Mouse (Mus musculus): ENCODE measurements around the gene Pglyrp2.
A peak's percentile ranks its signal among the peaks of the same experiment; 100 is the strongest.

The Pglyrp2 gene

DNA sequence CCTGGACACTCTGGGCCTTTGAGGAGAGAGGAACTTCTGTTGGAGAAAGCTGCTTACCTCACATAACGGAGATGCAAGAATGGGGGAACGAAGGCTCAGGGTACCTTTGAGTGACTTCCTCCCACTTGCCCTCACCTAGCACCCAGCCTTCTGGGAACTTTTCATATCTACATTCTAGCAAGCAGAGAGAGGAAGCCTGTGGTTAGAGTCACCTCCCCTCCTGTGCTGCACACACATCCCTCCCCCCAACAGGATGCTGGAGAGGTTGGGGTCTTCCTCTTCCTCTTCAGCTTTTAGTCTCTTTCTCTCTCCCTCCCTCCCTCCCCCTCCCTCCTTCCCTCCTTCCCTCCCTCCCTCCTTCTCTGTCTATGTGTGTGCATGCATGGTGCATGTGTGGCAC is at the start of gene Pglyrp2:
TSS of gene Pglyrp2 (minus strand) at position 134 of the 400 bp plus-strand sequence.
- DNase-seq (ENCODE audit: low spot score in 2 of 2), result no peak

DNA sequence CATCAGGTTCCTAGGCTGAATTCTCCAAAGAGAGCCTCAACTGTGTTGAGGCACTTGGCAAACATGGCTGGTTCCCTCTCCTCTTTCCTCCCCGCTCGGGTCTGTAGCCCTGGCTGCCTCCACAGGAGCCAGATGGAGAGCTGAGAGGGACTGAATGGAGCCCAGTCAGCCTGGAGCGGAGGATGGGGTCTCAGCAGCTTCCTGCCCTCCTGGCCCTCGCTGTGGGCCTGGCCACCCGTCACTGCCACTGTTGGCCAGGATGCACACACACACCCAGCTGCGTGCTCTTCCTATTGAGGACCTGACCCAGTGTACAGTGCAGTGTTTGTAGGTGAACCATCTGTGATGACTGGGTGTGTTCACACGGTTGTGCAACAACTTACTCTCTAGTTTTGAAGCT is 48.2 kb upstream of the Pglyrp2 start:
- DNase-seq (ENCODE audit: low spot score in 2 of 2), result no peak

DNA sequence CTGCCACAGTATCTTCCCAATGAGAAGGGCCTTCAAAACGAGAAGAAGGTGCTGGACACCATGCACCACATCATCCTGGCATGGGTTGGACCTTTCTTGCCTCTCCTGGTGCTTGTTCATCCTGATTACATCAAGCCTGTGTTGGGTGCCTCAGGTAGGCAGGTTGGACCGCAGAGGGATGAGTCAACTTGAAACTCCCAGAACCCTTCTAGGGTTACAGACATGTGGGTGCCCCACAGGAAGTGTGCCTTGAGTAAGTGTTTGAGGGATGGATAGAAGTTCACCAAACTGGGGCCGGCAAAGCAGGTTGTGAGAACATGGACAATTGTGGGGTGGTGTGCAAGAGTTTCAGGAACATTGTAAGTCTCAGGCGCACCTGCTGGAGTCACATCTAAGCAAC is 46.8 kb upstream of the Pglyrp2 start:
- no peak for DNase-seq (ENCODE audit: low spot score in 2 of 2)

DNA sequence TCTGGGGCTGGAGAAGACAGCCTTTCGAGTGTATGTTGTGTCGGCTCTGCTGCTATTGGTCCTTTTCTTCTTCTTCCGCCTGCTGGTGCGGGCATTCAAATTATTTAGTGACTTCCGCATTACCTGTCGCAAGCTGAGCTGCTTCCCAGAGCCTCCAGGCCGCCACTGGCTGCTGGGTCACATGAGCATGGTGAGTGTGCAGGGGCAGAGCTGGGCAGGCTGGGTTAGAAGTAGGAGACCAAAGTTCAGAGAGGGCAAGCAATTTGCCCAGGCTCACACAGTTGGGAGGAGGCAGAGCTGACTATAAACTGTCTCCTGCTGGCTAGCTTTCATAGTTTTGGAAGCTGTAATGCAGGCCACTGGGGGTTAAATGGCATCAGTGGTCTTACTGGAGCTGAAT is 44.5 kb upstream of the Pglyrp2 start:
- DNase-seq (ENCODE audit: low spot score in 2 of 2), result no peak

DNA sequence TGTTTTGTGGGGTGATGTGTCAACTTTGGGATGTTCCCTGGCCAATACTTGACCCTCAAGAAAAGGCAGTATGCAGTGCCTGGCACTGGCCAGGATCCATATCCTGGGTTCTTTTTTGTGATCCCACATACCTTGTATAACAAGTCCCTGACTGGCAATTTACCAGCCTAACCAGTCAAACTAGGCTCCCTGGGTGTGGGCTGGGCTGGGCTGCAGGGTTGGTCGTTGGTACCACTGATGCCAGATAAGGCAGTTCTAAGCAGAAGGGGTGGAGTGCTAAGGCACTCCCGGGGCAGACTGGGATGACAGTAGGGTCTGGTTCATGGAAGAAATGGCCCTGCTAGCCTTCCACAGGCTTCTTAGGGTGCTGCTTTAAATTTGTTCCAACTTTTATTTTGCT is 31.0 kb upstream of the Pglyrp2 start:
- DNase-seq (ENCODE audit: low spot score in 2 of 2), result peak in 1 of 2 experiments; percentile 45

DNA sequence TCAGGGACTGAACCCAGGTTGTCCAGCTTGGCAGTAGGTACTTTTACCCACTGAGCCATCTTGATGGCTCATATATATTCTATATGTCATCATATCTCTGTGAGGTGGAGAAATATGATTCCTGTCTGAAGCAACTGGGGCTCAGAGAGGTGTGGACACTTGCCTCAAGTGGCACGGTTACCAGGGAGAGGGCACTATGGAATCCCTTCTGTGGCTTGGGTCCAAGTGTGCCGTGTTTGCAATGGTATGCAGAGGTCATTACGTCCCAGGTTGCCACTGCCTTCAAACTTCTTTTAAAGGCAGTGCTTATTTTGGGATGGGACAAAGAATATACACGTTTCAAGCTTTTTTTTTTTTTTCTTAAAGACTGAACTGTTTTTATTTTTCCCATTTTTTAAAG is 30.2 kb upstream of the Pglyrp2 start:
- no peak for DNase-seq (ENCODE audit: low spot score in 2 of 2)

DNA sequence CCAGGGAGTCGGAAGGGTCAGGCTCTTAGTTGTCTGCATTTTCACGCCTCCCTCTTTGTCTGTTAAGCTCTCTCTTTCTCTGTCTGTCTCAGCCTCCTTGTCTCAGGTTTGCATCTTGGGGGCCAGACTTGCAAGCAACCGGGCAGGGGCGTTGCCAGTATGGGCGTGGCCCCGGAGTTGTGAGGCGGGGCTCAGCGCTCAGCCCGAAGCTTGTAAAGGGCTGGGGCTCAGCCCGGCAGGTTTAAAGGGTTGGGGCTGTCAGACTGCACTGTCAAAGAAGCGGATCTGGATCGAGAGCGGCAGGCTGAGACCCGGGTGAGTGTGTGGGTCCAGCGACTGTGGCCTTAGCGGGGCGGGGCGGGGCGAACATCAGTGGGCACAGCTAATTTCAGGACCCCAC is 28.5 kb upstream of the Pglyrp2 start, which contains the start of gene Cyp4f39:
TSS of gene Cyp4f39 (plus strand) at position 242 of the 400 bp plus-strand sequence.
- DNase-seq (ENCODE audit: low spot score in 2 of 2), result peak; percentile 56 to 75

DNA sequence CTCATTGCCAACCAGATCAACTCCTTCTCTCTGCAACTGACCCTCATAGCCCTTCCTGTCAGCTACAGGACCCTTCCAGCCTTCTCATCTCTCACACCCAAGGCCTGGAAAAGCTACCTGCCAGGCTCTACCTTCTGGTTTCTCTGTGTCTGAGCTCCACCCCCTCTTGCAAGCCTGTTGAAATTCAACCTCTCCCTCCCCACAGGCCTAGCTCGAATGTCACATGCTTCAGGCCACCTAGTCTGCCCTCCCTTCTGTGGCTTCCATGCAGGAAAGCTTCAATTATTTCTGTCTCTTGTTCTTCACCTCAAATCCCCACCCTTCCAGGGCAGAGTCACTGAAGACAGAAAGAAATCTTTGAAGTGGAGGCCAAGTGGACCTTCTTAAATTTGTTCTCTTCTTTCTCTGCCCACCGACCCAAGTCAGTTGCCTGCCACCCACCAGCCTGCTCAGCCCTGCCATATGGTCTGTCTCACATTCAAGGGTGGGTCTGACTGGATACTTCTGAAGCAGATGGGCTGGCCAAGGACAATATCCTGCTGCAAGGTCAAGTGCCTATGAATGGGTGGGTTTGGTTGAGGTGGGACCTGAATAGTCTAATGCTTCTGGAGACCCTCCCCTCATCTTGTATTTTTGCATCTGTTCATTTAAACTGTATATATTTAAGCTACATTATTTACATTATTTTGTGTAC is 27.0 kb upstream of the Pglyrp2 start:
- DNase-seq (ENCODE audit: low spot score in 2 of 2), result no peak

DNA sequence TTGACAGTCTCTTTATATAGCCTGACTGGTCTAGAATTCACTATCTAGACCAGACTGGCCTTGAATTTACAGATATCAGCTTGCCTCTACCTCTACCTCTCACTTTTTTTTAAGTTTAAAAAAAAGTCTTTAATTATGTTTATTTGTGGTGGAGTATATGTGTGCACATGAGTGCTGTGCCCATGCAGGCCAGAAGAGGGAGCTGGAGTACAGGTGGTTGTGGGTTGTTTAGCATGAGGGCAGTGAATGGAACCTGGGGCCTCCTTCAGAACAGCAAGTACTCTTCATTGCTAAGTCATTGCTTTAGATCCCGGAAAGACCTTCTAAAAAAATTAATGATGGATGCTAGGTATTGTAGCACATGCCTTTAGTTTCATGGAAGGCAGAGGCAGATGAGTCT is 25.1 kb upstream of the Pglyrp2 start:
- no peak for DNase-seq (ENCODE audit: low spot score in 2 of 2)

DNA sequence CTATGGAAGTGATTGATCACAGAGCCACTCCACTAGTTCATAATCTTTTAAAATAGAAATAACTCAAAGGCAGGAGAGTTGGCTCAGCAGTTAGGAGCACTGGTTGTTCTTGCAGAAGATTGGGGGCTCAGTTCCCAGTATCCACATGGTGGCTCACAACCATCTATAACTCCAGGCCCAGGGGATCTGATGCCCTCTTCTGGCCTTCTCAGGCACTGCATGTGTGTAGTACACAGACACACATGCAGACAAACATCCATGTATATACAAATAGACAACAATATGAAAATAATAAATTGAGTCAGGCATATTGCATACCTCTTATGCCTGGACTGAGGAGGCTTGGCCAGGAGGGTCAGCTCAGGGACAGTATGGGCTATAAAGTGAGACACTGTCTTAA is 23.2 kb upstream of the Pglyrp2 start:
- DNase-seq (ENCODE audit: low spot score in 2 of 2), result no peak

DNA sequence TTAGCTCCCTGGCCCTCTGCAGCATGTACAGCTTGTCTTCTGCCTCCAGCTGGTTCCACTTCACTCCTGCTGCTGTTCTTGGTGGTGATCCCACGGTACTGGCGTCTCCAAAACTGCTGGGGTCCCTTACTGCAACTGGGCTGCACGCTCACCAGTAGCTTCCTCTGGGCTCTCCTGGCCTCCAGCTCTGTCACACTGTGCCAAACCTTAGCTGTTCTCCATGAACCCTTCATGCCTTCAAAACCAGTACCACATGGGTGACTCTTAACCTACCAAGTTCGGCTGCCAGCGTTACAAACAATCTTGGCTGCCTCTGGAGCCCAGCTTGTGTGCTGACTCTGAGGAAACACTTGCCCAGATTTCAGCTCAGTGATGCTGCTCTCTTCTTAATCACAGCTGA is 21.0 kb upstream of the Pglyrp2 start:
- no peak for DNase-seq (ENCODE audit: low spot score in 2 of 2)

DNA sequence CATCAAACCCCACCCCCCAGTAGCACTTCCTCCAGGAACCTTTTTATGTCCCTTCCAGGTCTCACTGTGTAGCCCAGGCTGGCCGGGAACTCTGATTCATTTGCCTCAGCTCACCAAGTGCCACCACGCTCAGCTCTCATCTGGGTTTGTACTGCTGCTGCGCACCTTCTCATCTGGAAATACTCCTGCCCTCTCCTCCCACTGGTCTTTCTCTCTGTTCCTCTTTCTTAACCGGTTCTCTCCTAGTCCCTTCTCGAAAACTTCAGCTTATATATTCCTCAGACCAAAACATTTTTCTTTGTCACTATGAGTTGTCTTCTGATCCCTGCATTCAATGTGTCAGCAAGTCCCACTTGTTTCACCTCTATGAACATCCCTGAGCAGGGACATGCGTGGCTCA is 19.3 kb upstream of the Pglyrp2 start:
- no peak for DNase-seq (ENCODE audit: low spot score in 2 of 2)

DNA sequence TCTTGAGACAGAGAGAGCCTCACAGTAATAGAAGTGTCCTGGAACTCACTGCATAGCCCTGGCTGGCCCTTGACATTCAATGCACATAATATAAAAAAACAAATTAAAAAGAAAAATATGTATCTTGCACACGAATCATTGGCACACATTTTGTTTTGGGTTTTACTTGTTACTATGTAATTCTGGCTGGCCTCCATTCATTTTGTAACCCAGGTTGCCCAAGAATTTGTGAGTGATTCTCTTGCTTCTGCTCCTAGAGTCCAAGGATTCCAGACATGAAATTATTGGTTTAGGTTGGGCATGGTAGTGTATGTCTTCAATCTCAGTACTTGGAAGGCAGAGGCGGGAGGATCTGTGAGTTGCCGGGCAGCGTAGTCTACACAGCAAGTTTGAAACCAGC is 13.1 kb upstream of the Pglyrp2 start:
- no peak for DNase-seq (ENCODE audit: low spot score in 2 of 2)

DNA sequence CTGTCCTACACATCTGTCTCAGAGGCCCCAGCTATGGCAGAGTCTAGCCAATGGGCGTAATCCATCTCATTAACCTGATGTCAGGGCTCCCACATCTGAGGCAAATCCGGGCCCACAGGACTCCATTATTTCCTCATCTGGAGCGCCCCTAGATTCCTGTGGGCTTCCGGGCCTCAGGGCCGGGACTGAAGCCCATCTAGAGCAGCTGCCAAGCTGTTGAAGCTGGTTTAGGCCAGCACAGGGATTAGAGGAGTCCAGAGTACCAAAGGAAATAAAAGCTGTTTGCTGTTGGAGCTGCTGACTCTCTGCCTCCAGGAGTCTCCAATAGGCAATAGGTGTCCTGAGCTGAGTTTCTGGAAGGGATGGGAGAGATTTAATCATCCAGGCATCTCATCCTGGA is 11.2 kb upstream of the Pglyrp2 start:
- DNase-seq (ENCODE audit: low spot score in 2 of 2), result no peak

DNA sequence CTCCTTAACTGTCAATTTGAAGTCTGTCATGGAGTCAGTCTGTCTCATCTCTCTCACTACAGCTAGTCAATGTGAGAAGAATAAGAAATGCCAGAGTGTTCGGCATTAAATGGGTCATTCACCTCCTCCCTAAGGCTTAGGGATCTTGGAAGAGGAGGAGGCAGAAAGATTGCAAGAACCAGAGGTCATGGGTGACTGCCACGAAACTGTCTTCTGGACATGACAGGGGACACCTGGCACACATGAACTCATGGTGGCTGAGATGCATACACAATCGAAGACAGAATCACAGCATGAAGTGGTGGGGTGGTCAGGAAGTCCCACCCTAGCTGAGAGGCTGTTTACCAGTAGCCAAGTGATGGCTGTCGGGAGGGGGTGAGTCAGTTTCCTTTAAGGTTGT is 10.4 kb upstream of the Pglyrp2 start:
- no peak for DNase-seq (ENCODE audit: low spot score in 2 of 2)

DNA sequence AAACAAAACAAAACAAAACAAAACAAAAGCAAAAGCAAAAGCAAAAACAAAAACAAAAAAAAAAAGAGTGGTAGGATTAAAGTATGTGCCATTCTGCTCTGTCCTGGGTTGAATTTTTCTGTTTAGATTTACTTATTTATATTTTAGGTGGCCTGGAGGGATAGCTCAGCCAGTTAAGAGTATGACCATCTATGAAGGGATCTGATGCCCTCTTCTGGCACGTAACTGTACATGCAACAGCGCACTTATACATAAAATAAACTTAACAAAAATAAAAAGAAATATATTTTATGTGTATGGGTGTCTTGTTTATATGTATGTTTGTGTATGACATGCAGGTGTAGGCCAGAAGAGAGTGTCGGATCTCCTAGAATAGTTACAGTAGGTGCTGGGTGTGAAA is 8.0 kb upstream of the Pglyrp2 start:
- no peak for DNase-seq (ENCODE audit: low spot score in 2 of 2)

DNA sequence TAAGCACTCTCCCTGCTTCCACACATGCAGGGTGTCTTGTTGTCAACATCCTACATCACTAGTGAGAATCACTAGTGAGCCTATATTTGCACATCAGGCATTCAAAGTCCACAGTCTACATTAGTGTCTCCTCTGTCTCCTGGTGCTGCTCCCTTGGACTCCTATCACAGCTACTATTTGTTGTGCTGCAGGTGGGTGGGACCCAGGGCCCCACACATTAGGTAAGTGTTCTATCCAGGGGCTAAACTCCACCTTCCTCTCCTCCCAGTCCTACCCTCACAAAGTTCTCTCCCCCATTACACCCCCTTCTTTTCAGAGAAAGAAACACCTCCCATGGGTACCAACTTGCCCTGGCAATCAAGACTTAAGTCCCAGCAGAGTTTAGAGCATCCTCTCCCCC is 2.6 kb upstream of the Pglyrp2 start:
- no peak for DNase-seq (ENCODE audit: low spot score in 2 of 2)

DNA sequence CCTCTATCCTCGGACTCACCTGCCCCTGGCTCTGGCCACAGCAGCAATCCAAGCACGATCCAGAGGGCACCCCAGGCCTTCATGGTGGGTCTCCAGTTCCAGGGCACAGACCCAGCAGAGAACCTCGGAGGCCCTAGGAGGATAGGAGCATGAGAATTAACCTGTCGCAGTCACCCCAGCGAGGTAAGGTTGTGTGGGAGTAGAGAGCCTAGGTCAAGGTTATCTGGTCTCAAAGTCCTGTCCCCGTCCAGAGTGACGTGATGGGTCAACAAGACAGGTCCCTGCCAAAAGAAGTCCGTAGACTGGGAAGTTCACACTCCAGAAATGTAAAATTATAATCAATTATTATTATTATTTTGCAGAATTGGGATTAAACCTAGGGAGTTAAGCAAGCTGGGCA is 3.2 kb downstream of the Pglyrp2 start:
- DNase-seq (ENCODE audit: low spot score in 2 of 2), result no peak

DNA sequence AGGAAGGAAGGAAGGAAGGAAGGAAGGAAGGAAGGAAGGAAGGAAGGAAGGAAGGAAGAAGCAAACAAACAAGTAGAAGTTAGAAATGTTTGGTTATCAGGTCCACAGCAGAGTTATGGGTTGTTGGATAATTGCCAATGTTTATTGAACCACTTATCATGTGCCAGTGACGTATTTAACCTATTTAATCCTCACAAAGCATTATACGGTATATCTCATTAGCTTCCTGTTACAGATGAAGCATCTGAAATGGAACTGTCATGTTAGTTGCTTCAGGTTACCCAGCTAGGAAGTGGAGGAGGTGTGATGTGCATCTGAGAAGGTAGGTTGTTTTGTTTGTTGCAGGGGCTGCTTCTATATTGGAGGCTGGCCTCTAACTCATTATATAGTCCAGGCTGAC is 4.0 kb downstream of the Pglyrp2 start:
- DNase-seq (ENCODE audit: low spot score in 2 of 2), result no peak

DNA sequence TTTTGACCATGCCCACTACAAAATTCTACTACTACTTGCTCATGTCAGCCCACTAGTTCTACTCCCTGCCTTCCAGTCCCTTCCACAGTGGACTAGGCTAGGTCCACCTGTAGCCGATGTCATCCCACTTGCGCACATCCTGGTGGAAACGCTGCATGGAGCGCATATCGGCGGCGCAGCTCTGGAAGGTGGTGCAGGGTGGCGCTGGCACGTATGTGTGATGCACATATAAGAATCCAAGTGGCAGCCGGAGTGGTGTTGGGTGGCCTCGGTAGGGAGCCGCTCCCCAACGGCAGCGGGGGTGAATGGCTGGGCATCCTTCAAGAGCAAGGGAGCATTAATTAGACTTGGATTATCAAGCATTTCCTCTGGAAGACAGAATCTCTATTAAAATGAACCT is 7.2 kb downstream of the Pglyrp2 start:
- no peak for DNase-seq (ENCODE audit: low spot score in 2 of 2)

DNA sequence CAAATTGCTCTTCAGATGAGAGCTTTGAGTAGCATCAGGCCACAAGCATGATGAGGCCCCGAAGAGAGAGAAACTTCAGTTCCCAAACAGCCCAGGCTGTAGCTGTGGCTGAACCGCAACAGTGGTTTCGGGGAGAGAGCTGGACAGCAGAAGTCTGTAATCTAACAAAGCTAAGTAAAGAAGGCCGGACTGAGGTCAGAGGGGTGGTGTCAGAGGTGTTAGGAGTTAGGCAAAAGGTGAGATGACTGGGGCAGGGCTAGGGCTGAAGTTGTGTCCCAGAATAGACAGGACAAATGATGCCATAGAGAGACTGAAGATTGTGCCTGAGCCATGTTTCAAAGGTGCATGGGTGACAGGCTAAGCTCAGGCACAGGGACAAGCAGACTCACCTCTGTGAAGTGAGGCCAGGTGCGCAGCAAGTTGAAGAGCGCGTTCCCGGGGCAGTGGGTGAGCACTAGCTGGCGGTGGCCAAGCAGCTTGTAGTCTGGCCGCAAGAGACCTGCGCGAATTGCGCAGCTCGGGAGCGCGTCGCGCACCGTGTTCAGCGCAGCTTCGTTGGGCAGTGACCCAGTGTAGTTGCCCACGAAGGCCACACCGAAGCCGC is 8.4 kb downstream of the Pglyrp2 start:
- no peak for DNase-seq (ENCODE audit: low spot score in 2 of 2)

DNA sequence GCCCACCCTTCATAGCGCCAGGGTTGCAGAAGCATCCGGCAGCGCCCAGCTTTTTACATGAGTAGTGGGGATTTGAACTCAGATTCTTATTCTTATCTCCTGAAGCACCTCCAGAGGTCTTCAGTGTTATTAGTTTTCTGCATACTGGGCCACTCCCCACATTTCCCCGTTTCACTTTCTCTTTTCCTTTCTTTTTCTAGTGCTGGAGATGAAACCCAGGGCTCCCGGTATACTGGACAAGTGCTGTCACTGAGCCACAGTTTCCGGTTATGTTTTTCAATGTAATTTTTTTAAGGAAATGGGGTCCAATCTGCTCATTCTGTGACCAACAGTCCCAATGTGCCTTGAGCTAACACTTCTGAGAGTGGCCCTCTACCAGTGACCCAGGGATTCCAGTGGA is 12.1 kb downstream of the Pglyrp2 start:
- DNase-seq (ENCODE audit: low spot score in 2 of 2), result no peak

DNA sequence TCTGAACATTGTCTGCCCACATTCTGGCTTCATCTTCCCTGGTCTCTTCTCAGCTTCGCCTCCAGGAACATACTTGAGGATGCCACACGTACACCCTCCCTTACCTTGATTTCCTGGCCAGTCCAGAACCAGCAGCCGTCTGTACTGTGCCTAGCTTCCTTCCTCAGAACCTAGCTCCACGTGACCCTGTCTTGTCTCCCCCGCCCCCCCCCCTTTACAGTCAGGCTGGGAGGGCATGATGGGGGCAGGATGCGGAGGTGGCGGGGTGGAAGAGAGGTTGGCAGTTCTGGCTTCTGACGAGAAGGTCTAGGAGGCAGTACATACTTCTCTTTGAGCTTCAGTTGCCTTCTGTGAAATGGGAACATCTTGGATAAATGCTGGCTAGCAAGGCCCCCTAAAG is 20.6 kb downstream of the Pglyrp2 start, which contains the start of gene Rasal3:
TSS of gene Rasal3 (minus strand) at position 167 of the 400 bp plus-strand sequence.
- peak in 1 of 2 experiments; percentile 23 for DNase-seq (ENCODE audit: low spot score in 2 of 2)

DNA sequence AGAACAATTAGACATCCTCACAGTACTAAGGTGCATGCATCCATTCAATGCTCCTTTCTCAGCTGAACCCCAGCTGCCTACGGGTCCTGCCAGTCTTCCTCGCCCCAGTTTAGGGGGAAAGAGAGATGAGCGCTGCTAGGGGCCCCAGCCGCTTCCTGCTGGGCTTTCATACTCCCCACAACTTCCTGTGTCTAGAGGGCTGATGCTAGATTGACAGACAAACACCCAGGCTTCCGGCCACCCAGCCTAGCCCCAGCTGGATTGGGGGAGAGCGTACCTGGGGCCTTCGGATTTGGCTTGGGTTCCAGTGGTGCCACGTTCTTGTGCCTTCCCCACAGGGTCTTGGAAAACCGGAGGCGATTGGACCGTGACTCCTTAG is 21.2 kb downstream of the Pglyrp2 start:
- DNase-seq (ENCODE audit: low spot score in 2 of 2), result peak; percentile 53 to 78

Data from spleen, postnatal 4 days (tissue).